Mouse (Mus musculus) lung, embryonic 16.5 days (tissue): ENCODE measurements around the gene Mis18bp1. TPM values are rescaled to one million over a fixed set of nuclear protein-coding genes. Genes with fewer than 3 reads are reported as not detected.
"Not testable (repeated sequence)": the region's sequence is repeated elsewhere in the genome, so short reads cannot be mapped to it uniquely, and the experiment has no call there.

Source experiments
- ATAC-seq: fragments of 200-750 bp; cut with Nextera tagmentation; 2 replicates; pipeline ENCODE4 v1.8.0; 2017; ENCODE audit warnings: low read depth, mild to moderate bottlenecking, moderate library complexity
- H3K27ac ChIP-seq: fragments of 300-500 bp; sonication (generic); 2 replicates; pipeline ENCODE4 v1.5.1; 2014; ENCODE audit warnings: mild to moderate bottlenecking, control low read depth, low read length
- H3K27me3 ChIP-seq: fragments of 300-500 bp; sonication (generic); 2 replicates; pipeline ENCODE4 v1.6.1; 2014; ENCODE audit warnings: low read depth, low read length, mixed read lengths; ENCODE audit not compliant: control insufficient read depth, insufficient read depth
- H3K36me3 ChIP-seq: fragments of 300-500 bp; sonication (generic); 2 replicates; pipeline ENCODE4 v1.6.1; 2014; ENCODE audit warnings: low read length; ENCODE audit not compliant: control insufficient read depth, insufficient read depth
- H3K4me1 ChIP-seq: fragments of 300-500 bp; sonication (generic); replicated peaks from 2 replicates; pipeline ENCODE4 v1.6.1; 2014; ENCODE audit warnings: low read length, mixed read lengths; ENCODE audit not compliant: control insufficient read depth, insufficient read depth
- H3K4me2 ChIP-seq: fragments of 300-500 bp; sonication (generic); 2 replicates; pipeline ENCODE4 v1.6.1; 2014; ENCODE audit warnings: low read depth, low read length, control low read depth
- H3K4me3 ChIP-seq: fragments of 300-500 bp; sonication (generic); 2 replicates; pipeline ENCODE4 v1.5.1; 2014; ENCODE audit warnings: mild to moderate bottlenecking, low read length, control low read depth
- H3K9ac ChIP-seq: fragments of 300-500 bp; sonication (generic); 2 replicates; pipeline ENCODE4 v1.6.1; 2014; ENCODE audit warnings: low read length, control low read depth
- H3K9me3 ChIP-seq: fragments of 300-500 bp; sonication (generic); 2 replicates; pipeline ENCODE4 v1.6.1; 2016; ENCODE audit warnings: low read length; ENCODE audit not compliant: control insufficient read depth
- WGBS: fragments of 180-500 bp; shearing (Covaris S2); extraction: QIAGEN DNeasy Blood & Tissue Kit; methylation state at CpG from one replicate; pipeline ENCODE4 v1.1.7; 2014; 5-methylcytosine and 5-hydroxymethylcytosine counted together
- polyA plus RNA-seq: library from polyadenylated mRNA; unstranded; fragments of >200 nt; fragmentation: Nextera tagmentation; extraction: Ambion mirVana; gene quantifications from 2 replicates; pipeline ENCODE4 v1.2.1, GENCODE M21; 2015

The Mis18bp1 gene
- polyA plus RNA-seq: 58.7 and 66.7 TPM in 2 replicates

GRCm38 (mm10) chr12:65172021-65172951 lies at the start of gene Mis18bp1:
Gene Mis18bp1 (minus strand): TSS chr12:65172604.
- peaks cover 9% of the 10 kb centered on the region for H3K4me1 ChIP-seq
- H3K27me3 ChIP-seq: no peaks in the 10 kb centered on the region
- no peaks in the 10 kb centered on the region for H3K9me3 ChIP-seq
- peak within 1 kb of the TSS; percentile 98 for H3K27ac ChIP-seq
- peak; percentile 99 for ATAC-seq
- peak within 1 kb of the TSS; percentile 50 for H3K4me2 ChIP-seq
- H3K4me3 ChIP-seq: peak within 1 kb of the TSS; percentile 88
- H3K36me3 ChIP-seq: 0 out of 2 replicates have a peak, but pooled peaks cover 2% of the 10 kb centered on the region
- under 1% methylated on average over 70 of the region's 70 CpGs for WGBS
- H3K9ac ChIP-seq: peak within 1 kb of the TSS; percentile 81

DNA sequence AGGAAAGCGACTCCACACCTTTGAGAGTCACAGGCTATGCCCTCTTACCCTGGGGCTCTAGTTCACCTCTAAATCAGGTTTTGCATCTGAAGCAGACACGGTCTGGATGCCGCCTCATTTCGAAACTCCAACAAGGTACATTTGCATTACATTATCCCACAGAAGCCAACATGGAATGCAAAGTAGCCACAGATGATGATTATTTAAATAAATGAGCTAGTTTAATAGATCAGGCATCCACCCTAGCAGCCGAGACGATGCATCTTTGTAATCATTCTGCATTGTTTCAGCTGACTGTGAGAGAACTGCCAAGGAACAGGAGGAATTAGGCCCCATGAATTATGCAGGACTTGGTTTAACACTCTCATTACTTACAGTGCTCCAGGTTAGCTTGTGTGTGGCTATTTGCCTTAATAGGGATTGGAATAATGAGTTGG lies 44.0 kb upstream of the Mis18bp1 start:
- Histone ChIP-seq H3K27ac (no peak overlapping the region), H3K9me3 (no peaks in the 10 kb centered on the region), H3K4me3 (no peak overlapping the region), H3K4me2 (no peak overlapping the region), H3K9ac (no peak overlapping the region), H3K27me3 (no peaks in the 10 kb centered on the region), H3K4me1 (no peaks in the 10 kb centered on the region), H3K36me3 (no peaks in the 10 kb centered on the region)
- ATAC-seq: no peak
- 79% methylated on average over 6 of the region's 6 CpGs for WGBS

DNA sequence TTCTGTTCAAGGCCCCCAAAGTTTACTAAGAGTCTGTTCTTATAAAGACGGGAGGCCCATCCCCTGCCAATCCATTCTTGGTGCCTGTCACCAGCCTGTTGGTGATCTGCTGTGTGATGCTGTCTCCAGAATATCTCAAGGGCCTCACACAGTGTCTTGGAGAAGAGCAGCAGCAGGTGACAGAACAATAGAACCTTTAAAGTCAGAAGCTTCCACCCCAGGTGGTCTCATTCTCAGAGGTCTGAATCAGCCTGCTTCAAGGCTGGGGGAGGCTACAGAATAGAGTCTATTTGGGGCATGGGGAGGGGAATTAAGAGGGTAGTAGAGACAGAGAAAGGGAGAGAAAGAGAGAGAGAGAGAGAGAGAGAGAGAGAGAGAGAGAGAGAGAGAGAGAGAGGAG lies 34.0 kb upstream of the Mis18bp1 start:
- no peak overlapping the region for H3K27ac ChIP-seq
- no peaks in the 10 kb centered on the region for H3K4me1 ChIP-seq
- H3K4me3 ChIP-seq: no peak overlapping the region
- ATAC-seq: no peak
- H3K4me2 ChIP-seq: no peak overlapping the region
- no peaks in the 10 kb centered on the region for H3K9me3 ChIP-seq
- 64% methylated on average over 1 of the region's 1 CpGs for WGBS
- no peaks in the 10 kb centered on the region for H3K36me3 ChIP-seq
- H3K9ac ChIP-seq: no peak overlapping the region
- no peaks in the 10 kb centered on the region for H3K27me3 ChIP-seq

DNA sequence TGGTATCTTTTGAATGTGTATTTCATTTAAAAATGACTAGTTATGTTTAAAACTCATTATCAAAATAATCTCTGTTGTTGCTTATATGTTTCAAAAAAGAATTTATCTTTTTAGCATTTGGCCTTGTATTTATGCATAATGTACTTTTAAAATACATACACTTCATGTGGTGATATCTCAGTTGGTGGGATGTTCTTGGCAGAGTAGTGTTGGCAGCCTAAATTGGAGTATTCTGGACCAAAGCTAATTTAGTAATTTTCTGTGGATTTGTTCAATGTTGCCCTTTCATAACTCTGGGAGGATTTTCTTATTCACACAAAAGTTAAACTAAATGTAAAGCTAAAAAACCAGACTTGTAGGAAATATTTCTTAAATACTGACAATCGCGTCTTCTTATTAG lies 29.4 kb upstream of the Mis18bp1 start:
- ATAC-seq: no peak
- H3K4me3 ChIP-seq: no peak overlapping the region

DNA sequence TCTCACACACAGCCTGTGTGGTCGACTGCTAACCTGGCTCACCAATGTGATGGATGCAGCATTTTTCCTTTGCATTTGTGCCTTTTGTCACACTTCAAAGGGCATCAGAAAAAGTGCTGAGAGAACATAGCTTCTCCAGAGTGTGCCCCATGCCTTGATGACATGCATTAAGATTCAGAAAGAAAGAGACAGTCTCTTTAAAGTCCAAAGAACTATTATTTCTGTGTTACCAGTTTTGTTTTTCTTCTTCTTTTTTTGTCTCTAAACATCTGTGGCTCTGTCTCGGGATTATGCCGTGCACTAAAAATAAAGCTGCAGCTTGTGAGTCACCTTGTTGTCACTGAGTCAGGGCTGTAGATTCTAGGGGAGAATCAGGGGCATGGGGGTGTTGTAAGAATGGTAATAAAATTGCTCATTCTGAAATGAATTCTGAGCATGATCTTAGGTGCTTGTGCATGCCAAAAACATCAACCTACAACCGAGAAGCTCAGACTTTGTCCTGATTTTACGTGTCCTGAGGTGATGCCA lies 21.7 kb upstream of the Mis18bp1 start:
- 65% methylated on average over 5 of the region's 5 CpGs for WGBS
- H3K36me3 ChIP-seq: no peaks in the 10 kb centered on the region
- no peak overlapping the region for H3K4me2 ChIP-seq
- no peak overlapping the region for H3K27ac ChIP-seq
- no peak overlapping the region for H3K4me3 ChIP-seq
- no peak for ATAC-seq
- H3K27me3 ChIP-seq: no peaks in the 10 kb centered on the region
- H3K4me1 ChIP-seq: no peaks in the 10 kb centered on the region
- H3K9me3 ChIP-seq: no peaks in the 10 kb centered on the region
- no peak overlapping the region for H3K9ac ChIP-seq

More for the DNA sequence above, 29.4 kb upstream of the Mis18bp1 start:
- no peaks in the 10 kb centered on the region for H3K36me3 ChIP-seq
- no peaks in the 10 kb centered on the region for H3K9me3 ChIP-seq
- H3K9ac ChIP-seq: no peak overlapping the region
- no peak overlapping the region for H3K4me2 ChIP-seq
- 96% methylated on average over 2 of the region's 2 CpGs for WGBS
- H3K4me1 ChIP-seq: no peaks in the 10 kb centered on the region
- H3K27ac ChIP-seq: no peak overlapping the region
- H3K27me3 ChIP-seq: no peaks in the 10 kb centered on the region

- Histone ChIP-seq H3K9me3 (no peaks in the 10 kb centered on the region), H3K36me3 (no peaks in the 10 kb centered on the region), H3K27ac (no peak overlapping the region), H3K4me3 (no peak overlapping the region), H3K9ac (no peak overlapping the region), H3K27me3 (no peaks in the 10 kb centered on the region), H3K4me2 (no peak overlapping the region), H3K4me1 (no peaks in the 10 kb centered on the region)
- 61% methylated on average over 2 of the region's 2 CpGs for WGBS
- ATAC-seq: no peak
Measured at GRCm38 (mm10) chr12:65189213-65189612, 16.8 kb upstream of the Mis18bp1 start.

DNA sequence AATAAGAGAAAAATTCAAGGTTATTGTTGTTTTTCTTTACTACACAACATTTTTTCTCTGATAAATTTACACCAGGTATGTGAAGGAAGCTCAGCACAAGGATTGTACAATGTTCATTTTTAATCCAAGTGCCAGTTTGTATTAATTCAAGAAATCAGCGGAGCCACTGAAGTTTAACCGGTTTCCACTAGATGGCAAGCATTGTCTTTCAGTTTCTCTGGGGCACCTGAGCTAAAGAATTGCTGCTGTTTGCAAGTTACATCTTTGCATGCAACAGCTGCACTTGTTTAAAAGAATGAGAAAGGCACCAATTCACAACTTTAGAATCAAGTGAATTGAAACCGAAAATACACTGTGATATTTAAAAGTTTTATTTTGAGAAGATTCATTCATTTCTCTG lies 15.0 kb upstream of the Mis18bp1 start:
- ATAC-seq: no peak
- no peaks in the 10 kb centered on the region for H3K4me1 ChIP-seq
- H3K4me2 ChIP-seq: no peak overlapping the region
- H3K9ac ChIP-seq: no peak overlapping the region
- no peak overlapping the region for H3K27ac ChIP-seq
- H3K4me3 ChIP-seq: no peak overlapping the region
- WGBS: 47% methylated on average over 3 of the region's 3 CpGs
- H3K27me3 ChIP-seq: no peaks in the 10 kb centered on the region
- no peaks in the 10 kb centered on the region for H3K36me3 ChIP-seq
- H3K9me3 ChIP-seq: no peaks in the 10 kb centered on the region

GRCm38 (mm10) chr12:65173736-65174135 lies 1.3 kb upstream of the Mis18bp1 start:
- WGBS: 85% methylated on average over 5 of the region's 5 CpGs
- Histone ChIP-seq H3K27ac (no peak overlapping the region), H3K27me3 (no peaks in the 10 kb centered on the region), H3K4me3 (no peak overlapping the region), H3K9ac (no peak overlapping the region), H3K9me3 (no peaks in the 10 kb centered on the region), H3K36me3 (no peaks in the 10 kb centered on the region), H3K4me2 (no peak overlapping the region), H3K4me1 (peaks cover 9% of the 10 kb centered on the region)
- ATAC-seq: no peak

GRCm38 (mm10) chr12:65172959-65173358 lies 555 bp upstream of the Mis18bp1 start:
- H3K36me3 ChIP-seq, H3K9me3 ChIP-seq, H3K27me3 ChIP-seq, H3K4me1 ChIP-seq: not testable (repeated sequence)
- H3K27ac ChIP-seq: peak overlapping the region; percentile 98
- H3K9ac ChIP-seq: peak overlapping the region; percentile 81
- peak; percentile 56 for ATAC-seq
- WGBS: 26% methylated on average over 8 of the region's 8 CpGs
- peak overlapping the region; percentile 49 for H3K4me2 ChIP-seq
- peak overlapping the region; percentile 88 for H3K4me3 ChIP-seq
